Mouse (Mus musculus) heart, embryonic 14.5 days (tissue): ENCODE measurements around the gene Enah. TPM values are rescaled to one million over a fixed set of nuclear protein-coding genes. Genes with fewer than 3 reads are reported as not detected.

Experiments used
- ATAC-seq: fragments of 200-750 bp; cut with Nextera tagmentation; 2 replicates; pipeline ENCODE4 v1.8.0; 2017; ENCODE audit warnings: low read depth, moderate TSS enrichment; ENCODE audit not compliant: insufficient number of reproducible peaks, insufficient read depth, low FRiP score
- H3K27ac ChIP-seq, 2 experiments: fragments of 200-500 bp in 1 of 2; fragments of 300-500 bp in 1 of 2; sonication (generic) in 1 of 2; replicated peaks in 1 of 2; 2 replicates each; pipeline ENCODE4 v1.5.1; 2012 to 2014; ENCODE audit warnings: low read depth in 2 of 2, low read length in 2 of 2, control low read depth in 1 of 2, mild to moderate bottlenecking in 1 of 2, mixed read lengths in 1 of 2; ENCODE audit not compliant: control insufficient read depth in 1 of 2, insufficient read depth in 1 of 2
- H3K27me3 ChIP-seq: fragments of 300-500 bp; sonication (generic); 2 replicates; pipeline ENCODE4 v1.6.1; 2014; ENCODE audit warnings: mild to moderate bottlenecking, low read length, control low read depth; ENCODE audit not compliant: control insufficient read depth, insufficient read depth
- H3K36me3 ChIP-seq: fragments of 300-500 bp; sonication (generic); 2 replicates; pipeline ENCODE4 v1.6.1; 2014; ENCODE audit warnings: mild to moderate bottlenecking, control low read depth, low read length, mixed read lengths; ENCODE audit not compliant: control insufficient read depth, insufficient read depth
- H3K4me1 ChIP-seq, 2 experiments: fragments of 200-500 bp in 1 of 2; fragments of 300-500 bp in 1 of 2; sonication (generic) in 1 of 2; 2 replicates each; pipeline ENCODE4 v1.6.1; 2012 to 2014; ENCODE audit warnings: low read length in 2 of 2, control low read depth in 1 of 2, mixed read lengths in 1 of 2; ENCODE audit not compliant: control insufficient read depth in 2 of 2, insufficient read depth in 2 of 2
- H3K4me2 ChIP-seq: fragments of 300-500 bp; sonication (generic); 2 replicates; pipeline ENCODE4 v1.6.1; 2014; ENCODE audit warnings: mild to moderate bottlenecking, low read length
- H3K4me3 ChIP-seq, 2 experiments: fragments of 200-500 bp in 1 of 2; fragments of 300-500 bp in 1 of 2; sonication (generic) in 1 of 2; 2 replicates each; pipeline ENCODE4 v1.5.1; 2012 to 2014; ENCODE audit warnings: low read length in 2 of 2, mild to moderate bottlenecking in 2 of 2, control low read depth in 1 of 2, low read depth in 1 of 2, moderate library complexity in 1 of 2; ENCODE audit not compliant: control insufficient read depth in 1 of 2, insufficient read depth in 1 of 2
- H3K9ac ChIP-seq: fragments of 300-500 bp; sonication (generic); 2 replicates; pipeline ENCODE4 v1.6.1; 2014; ENCODE audit warnings: mild to moderate bottlenecking, low read length
- H3K9me3 ChIP-seq: fragments of 300-500 bp; sonication (generic); 2 replicates; pipeline ENCODE4 v1.6.1; 2016; ENCODE audit warnings: low read length, control low read depth; ENCODE audit not compliant: control insufficient read depth
- WGBS: fragments of 180-500 bp; shearing (Covaris S2); extraction: QIAGEN DNeasy Blood & Tissue Kit; methylation state at CpG from one replicate; pipeline ENCODE4 v1.1.7; 2014; 5-methylcytosine and 5-hydroxymethylcytosine counted together
- polyA plus RNA-seq: library from polyadenylated mRNA; unstranded; fragments of >200 nt; fragmentation: Nextera tagmentation; extraction: Ambion mirVana; gene quantifications from 2 replicates; pipeline ENCODE4 v1.2.1, GENCODE M21; 2014

Enah gene
- 26.1 and 28.2 TPM in 2 replicates for polyA plus RNA-seq

- under 1% methylated on average over 70 of the region's 109 CpGs for WGBS
- H3K36me3 ChIP-seq: peaks cover 6% of the 10 kb centered on the region
- H3K4me1 ChIP-seq: peaks cover 0 to 21% of the 10 kb centered on the region in 2 experiments; a peak in 2 of 4 replicates
- H3K9me3 ChIP-seq: no peaks in the 10 kb centered on the region
- H3K27ac ChIP-seq: peak within 1 kb of the TSS; percentile 94 to 97
- no peaks in the 10 kb centered on the region for H3K27me3 ChIP-seq
- peak; percentile 76 for ATAC-seq
- peak within 1 kb of the TSS; percentile 98 to 99 for H3K4me3 ChIP-seq
- H3K4me2 ChIP-seq: peak within 1 kb of the TSS; percentile 71
- H3K9ac ChIP-seq: peak within 1 kb of the TSS; percentile 98
These were observed at the start of gene Enah for GRCm38 (mm10) chr1:182019926-182020801. Gene Enah, minus strand, starts transcription at chr1:182019990.

- WGBS: 45% methylated on average over 7 of the region's 7 CpGs
- Histone ChIP-seq H3K27ac (no peak overlapping the region), H3K27me3 (no peaks in the 10 kb centered on the region), H3K4me2 (no peak overlapping the region), H3K4me1 (peaks cover 5 to 13% of the 10 kb centered on the region in 2 experiments; a peak in 2 of 4 replicates), H3K36me3 (no peaks in the 10 kb centered on the region), H3K9ac (no peak overlapping the region), H3K4me3 (no peak overlapping the region), H3K9me3 (no peaks in the 10 kb centered on the region)
- ATAC-seq: no peak
These were observed 48.3 kb upstream of the Enah start for GRCm38 (mm10) chr1:182068136-182068535.

DNA sequence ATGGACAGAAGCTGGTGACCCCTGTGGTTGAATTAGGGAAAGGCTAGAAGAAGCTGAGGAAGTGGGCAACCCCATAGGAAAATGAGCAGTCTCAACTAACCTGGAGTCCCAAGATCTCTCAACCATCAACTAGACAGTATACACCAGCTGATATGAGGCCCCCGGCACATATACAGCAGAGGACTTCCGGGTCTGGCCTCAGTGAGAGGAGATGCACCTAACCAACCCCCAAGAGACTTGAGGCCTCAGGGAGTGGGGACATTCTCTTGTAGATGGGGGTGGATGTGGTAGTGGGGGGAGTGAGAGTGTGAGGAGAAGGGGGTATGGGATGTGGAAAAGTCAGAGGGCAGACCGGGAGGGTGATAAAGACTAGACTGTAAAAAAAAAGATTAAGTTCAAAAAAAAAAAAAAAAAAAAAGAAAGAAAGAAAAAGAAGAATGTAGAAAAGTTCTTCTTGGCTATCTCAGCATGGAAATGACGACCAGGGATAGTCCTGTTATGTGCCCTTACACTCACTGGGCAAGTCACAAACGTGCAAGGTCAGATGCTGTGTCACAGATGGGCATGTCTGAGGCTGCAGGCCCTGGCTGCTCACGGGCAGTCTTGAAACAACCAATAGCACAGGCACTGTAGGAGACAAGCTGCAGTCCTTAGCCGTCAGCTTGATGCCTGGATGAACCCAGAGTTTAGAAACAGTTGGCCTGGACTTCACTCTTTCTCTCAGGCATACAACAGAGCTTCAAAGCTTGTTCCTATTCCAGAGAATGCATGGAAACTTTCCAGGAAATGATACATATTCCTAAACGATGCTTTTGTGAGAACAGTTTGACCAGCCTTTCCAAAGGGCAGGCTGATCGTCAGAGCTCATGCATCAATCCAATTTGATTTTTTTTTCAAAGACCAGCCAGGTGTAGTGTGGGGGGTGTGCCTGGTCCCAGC, 47.0 kb upstream of the Enah start:
- H3K9ac ChIP-seq: no peak overlapping the region
- no peak overlapping the region for H3K27ac ChIP-seq
- H3K36me3 ChIP-seq: no peaks in the 10 kb centered on the region
- no peaks in the 10 kb centered on the region for H3K27me3 ChIP-seq
- H3K4me2 ChIP-seq: no peak overlapping the region
- 68% methylated on average over 9 of the region's 9 CpGs for WGBS
- H3K4me1 ChIP-seq: peaks cover 5 to 13% of the 10 kb centered on the region in 2 experiments; a peak in 2 of 4 replicates
- H3K4me3 ChIP-seq: no peak overlapping the region
- H3K9me3 ChIP-seq: no peaks in the 10 kb centered on the region
- ATAC-seq: no peak

- H3K27me3 ChIP-seq: no peaks in the 10 kb centered on the region
- WGBS: 57% methylated on average over 8 of the region's 8 CpGs
- no peak overlapping the region for H3K4me3 ChIP-seq
- peaks cover 5 to 13% of the 10 kb centered on the region in 2 experiments; a peak in 2 of 4 replicates for H3K4me1 ChIP-seq
- no peaks in the 10 kb centered on the region for H3K36me3 ChIP-seq
- no peak overlapping the region for H3K4me2 ChIP-seq
- no peak overlapping the region for H3K9ac ChIP-seq
- H3K9me3 ChIP-seq: no peaks in the 10 kb centered on the region
- no peak for ATAC-seq
- H3K27ac ChIP-seq: no peak overlapping the region
These were observed 43.9 kb upstream of the Enah start for GRCm38 (mm10) chr1:182063716-182064115.

GRCm38 (mm10) chr1:182062801-182063200, 43.0 kb upstream of the Enah start:
- no peaks in the 10 kb centered on the region for H3K36me3 ChIP-seq
- H3K27me3 ChIP-seq: no peaks in the 10 kb centered on the region
- no peak overlapping the region for H3K27ac ChIP-seq
- ATAC-seq: no peak
- 94% methylated on average over 8 of the region's 8 CpGs for WGBS
- H3K4me3 ChIP-seq: no peak overlapping the region
- peaks cover 0 to 8% of the 10 kb centered on the region in 2 experiments; a peak in 2 of 4 replicates for H3K4me1 ChIP-seq
- H3K4me2 ChIP-seq: no peak overlapping the region
- H3K9ac ChIP-seq: no peak overlapping the region
- H3K9me3 ChIP-seq: no peaks in the 10 kb centered on the region

- H3K27me3 ChIP-seq: no peaks in the 10 kb centered on the region
- no peak overlapping the region for H3K4me2 ChIP-seq
- no peaks in the 10 kb centered on the region for H3K9me3 ChIP-seq
- 80% methylated on average over 4 of the region's 4 CpGs for WGBS
- ATAC-seq: no peak
- no peak overlapping the region for H3K4me3 ChIP-seq
- no peak overlapping the region for H3K27ac ChIP-seq
- H3K4me1 ChIP-seq: peaks cover 0 to 9% of the 10 kb centered on the region in 2 experiments; a peak in 2 of 4 replicates
- no peaks in the 10 kb centered on the region for H3K36me3 ChIP-seq
- H3K9ac ChIP-seq: no peak overlapping the region
These were observed 41.4 kb upstream of the Enah start for GRCm38 (mm10) chr1:182061203-182061602.

GRCm38 (mm10) chr1:182059806-182060205, 40.0 kb upstream of the Enah start:
- H3K27me3 ChIP-seq: no peaks in the 10 kb centered on the region
- H3K27ac ChIP-seq: no peak overlapping the region
- H3K4me3 ChIP-seq: no peak overlapping the region
- H3K9ac ChIP-seq: no peak overlapping the region
- WGBS: 76% methylated on average over 5 of the region's 5 CpGs
- peaks cover 6 to 19% of the 10 kb centered on the region in 2 experiments for H3K4me1 ChIP-seq
- ATAC-seq: no peak
- H3K4me2 ChIP-seq: no peak overlapping the region
- no peaks in the 10 kb centered on the region for H3K36me3 ChIP-seq
- H3K9me3 ChIP-seq: no peaks in the 10 kb centered on the region
